Mouse (Mus musculus) embryonic facial prominence, embryonic 11.5 days (tissue): ENCODE measurements at regions not wholly inside any gene's neighbourhood (a gene's known extent, or its start where the extent isn't known, plus 50 kb on each side); places are given as distances from the start of the nearest gene placed in this dataset.
A peak's percentile ranks its signal among the peaks of the same experiment; 100 is the strongest.

Source experiments
- ATAC-seq: fragments of 200-750 bp; cut with Nextera tagmentation; replicated peaks from 2 replicates; pipeline ENCODE4 v1.8.0; 2017; ENCODE audit warnings: low read depth; ENCODE audit not compliant: insufficient number of reproducible peaks, low FRiP score, low TSS enrichment
- DNase-seq: peaks from one replicate; pipeline ENCODE4 v3.0.0-alpha.2; 2015; ENCODE audit warnings: low spot score
- H3K27ac ChIP-seq: fragments of 300-500 bp; sonication (generic); replicated peaks from 2 replicates; pipeline ENCODE4 v1.5.1; 2014; ENCODE audit warnings: mild to moderate bottlenecking, low read depth, low read length, control low read depth
- H3K27me3 ChIP-seq: fragments of 300-500 bp; sonication (generic); 2 replicates; pipeline ENCODE4 v1.6.1; 2014; ENCODE audit warnings: mild to moderate bottlenecking, low read length, moderate library complexity, mixed read lengths; ENCODE audit not compliant: control insufficient read depth, insufficient read depth
- H3K36me3 ChIP-seq: fragments of 300-500 bp; sonication (generic); replicated peaks from 2 replicates; pipeline ENCODE4 v1.6.1; 2014; ENCODE audit warnings: low read depth, mild to moderate bottlenecking, low read length, moderate library complexity, mixed read lengths; ENCODE audit not compliant: control insufficient read depth, insufficient read depth
- H3K4me1 ChIP-seq: fragments of 300-500 bp; sonication (generic); 2 replicates; pipeline ENCODE4 v1.6.1; 2014; ENCODE audit warnings: low read length, mixed read lengths; ENCODE audit not compliant: control insufficient read depth, insufficient read depth
- H3K4me2 ChIP-seq: fragments of 300-500 bp; sonication (generic); 2 replicates; pipeline ENCODE4 v1.6.1; 2014; ENCODE audit warnings: low read depth, mild to moderate bottlenecking, control low read depth, low read length, moderate library complexity
- H3K4me3 ChIP-seq: fragments of 300-500 bp; sonication (generic); 2 replicates; pipeline ENCODE4 v1.5.1; 2014; ENCODE audit warnings: low read depth, low read length, control low read depth
- H3K9ac ChIP-seq: fragments of 300-500 bp; sonication (generic); replicated peaks from 2 replicates; pipeline ENCODE4 v1.6.1; 2014; ENCODE audit warnings: mild to moderate bottlenecking, control low read depth, low read length
- H3K9me3 ChIP-seq: fragments of 300-500 bp; sonication (generic); replicated peaks from 2 replicates; pipeline ENCODE4 v1.6.1; 2016; ENCODE audit warnings: mild to moderate bottlenecking, low read length, inconsistent platforms, mixed read lengths; ENCODE audit not compliant: control insufficient read depth
- WGBS: fragments of 180-500 bp; shearing (Covaris S2); extraction: QIAGEN DNeasy Blood & Tissue Kit; methylation state at CpG from one replicate; pipeline ENCODE4 v1.1.7; 2014; 5-methylcytosine and 5-hydroxymethylcytosine counted together

GRCm38 (mm10) chr8:112128833-112129518 is 114.1 kb upstream of the Gm6793 start:
- Histone ChIP-seq H3K27me3 (no peaks in the 10 kb centered on the region), H3K4me3 (no peak overlapping the region), H3K4me2 (no peak overlapping the region), H3K27ac (no peak overlapping the region), H3K9ac (no peak overlapping the region), H3K36me3 (no peaks in the 10 kb centered on the region), H3K4me1 (no peaks in the 10 kb centered on the region), H3K9me3 (no peaks in the 10 kb centered on the region)
- peak; percentile 65; the same call in 1 of the 2 replicates for ATAC-seq
- 48% methylated on average over 14 of the region's 14 CpGs for WGBS
- DNase-seq: peak; percentile 95

- Histone ChIP-seq H3K9ac (no peak overlapping the region), H3K27ac (no peak overlapping the region), H3K36me3 (no peaks in the 10 kb centered on the region), H3K4me1 (no peaks in the 10 kb centered on the region), H3K9me3 (no peaks in the 10 kb centered on the region), H3K4me3 (no peak overlapping the region), H3K27me3 (no peaks in the 10 kb centered on the region), H3K4me2 (no peak overlapping the region)
- WGBS: 78% methylated on average over 2 of the region's 2 CpGs
- no peak for DNase-seq
- ATAC-seq: no peak
Observed at GRCm38 (mm10) chr8:112111950-112112349, 97.1 kb upstream of the Gm6793 start.

DNA sequence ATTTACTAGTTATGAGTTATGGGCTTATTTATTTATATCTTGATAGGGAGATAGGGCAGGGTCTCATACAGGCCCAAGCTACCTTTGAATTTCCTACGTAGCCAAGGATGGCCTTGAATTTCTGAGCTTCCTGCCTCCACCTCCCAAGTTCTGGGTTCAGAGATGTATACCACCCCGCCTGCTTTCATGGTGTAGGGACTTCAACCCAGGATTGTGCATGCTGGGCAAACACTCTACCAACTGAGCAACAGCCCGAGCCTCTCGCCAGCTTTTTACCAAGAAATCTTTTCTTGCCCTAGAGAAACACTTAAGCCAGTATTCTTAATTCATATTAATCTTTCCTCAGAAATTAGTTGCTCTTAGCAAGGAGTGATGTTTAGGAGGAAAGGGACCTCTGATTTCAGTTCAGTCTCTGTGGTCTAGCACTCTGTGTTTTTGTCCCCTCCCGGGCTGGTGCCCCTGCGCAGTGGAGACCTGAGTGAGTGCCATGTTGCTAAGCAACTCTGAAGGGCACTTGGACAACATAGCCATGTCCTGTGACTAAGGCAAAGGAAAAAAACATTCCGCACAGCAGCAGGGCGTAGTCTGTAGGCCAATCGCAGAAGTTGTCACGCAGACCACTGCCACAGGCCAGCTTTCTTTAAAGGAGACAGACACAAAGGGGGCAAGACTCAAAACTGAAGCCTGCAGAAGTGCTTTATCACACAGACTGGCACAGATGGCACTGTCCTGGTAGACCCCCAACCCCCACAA is 83.2 kb upstream of the Gm6793 start:
- Histone ChIP-seq H3K9ac (no peak overlapping the region), H3K27me3 (no peaks in the 10 kb centered on the region), H3K4me2 (no peak overlapping the region), H3K9me3 (no peaks in the 10 kb centered on the region), H3K36me3 (no peaks in the 10 kb centered on the region), H3K27ac (no peak overlapping the region), H3K4me3 (no peak overlapping the region), H3K4me1 (no peaks in the 10 kb centered on the region)
- 87% methylated on average over 10 of the region's 10 CpGs for WGBS
- peak; percentile 17 for DNase-seq
- 0 out of 2 replicates have a peak, but pooled peaks have one; percentile 70 for ATAC-seq

GRCm38 (mm10) chr8:112094881-112095280 is 80.0 kb upstream of the Gm6793 start:
- 86% methylated on average over 2 of the region's 2 CpGs for WGBS

GRCm38 (mm10) chr8:112093554-112093953 is 78.7 kb upstream of the Gm6793 start:
- H3K4me2 ChIP-seq: no peak overlapping the region
- 63% methylated on average over 7 of the region's 7 CpGs for WGBS
- no peak for DNase-seq
- no peak for ATAC-seq
- H3K9ac ChIP-seq: no peak overlapping the region
- H3K27ac ChIP-seq: no peak overlapping the region
- no peaks in the 10 kb centered on the region for H3K4me1 ChIP-seq
- no peaks in the 10 kb centered on the region for H3K36me3 ChIP-seq
- H3K4me3 ChIP-seq: no peak overlapping the region
- no peaks in the 10 kb centered on the region for H3K27me3 ChIP-seq
- no peaks in the 10 kb centered on the region for H3K9me3 ChIP-seq

More at GRCm38 (mm10) chr8:112094881-112095280, 80.0 kb upstream of the Gm6793 start:
- DNase-seq (no peak), ATAC-seq (no peak)
- Histone ChIP-seq H3K27ac (no peak overlapping the region), H3K36me3 (no peaks in the 10 kb centered on the region), H3K4me1 (no peaks in the 10 kb centered on the region), H3K9me3 (no peaks in the 10 kb centered on the region), H3K4me3 (no peak overlapping the region), H3K27me3 (no peaks in the 10 kb centered on the region), H3K9ac (no peak overlapping the region), H3K4me2 (no peak overlapping the region)

DNA sequence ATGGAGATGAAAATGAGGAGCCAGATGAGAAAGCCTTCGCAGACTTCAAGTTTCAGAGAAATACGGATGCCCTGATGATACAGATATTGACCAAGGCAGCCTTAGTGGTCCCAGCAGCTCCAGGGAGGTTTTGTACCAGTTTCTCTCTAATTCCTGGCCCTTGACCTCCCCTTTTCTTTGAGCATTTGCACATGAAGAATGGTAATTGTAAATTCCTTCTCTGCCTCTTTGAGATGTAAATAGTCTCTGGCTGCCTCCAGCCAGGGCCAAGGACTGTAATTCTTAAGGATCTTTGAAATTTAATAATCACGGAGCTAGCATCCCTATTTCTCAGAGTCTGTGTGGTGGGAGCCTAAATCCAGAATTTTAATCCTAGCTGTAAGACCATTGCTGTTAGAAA is 78.0 kb upstream of the Gm6793 start:
- Histone ChIP-seq H3K4me1 (no peaks in the 10 kb centered on the region), H3K9me3 (no peaks in the 10 kb centered on the region), H3K36me3 (no peaks in the 10 kb centered on the region), H3K27ac (no peak overlapping the region), H3K4me3 (no peak overlapping the region), H3K9ac (no peak overlapping the region), H3K4me2 (no peak overlapping the region), H3K27me3 (no peaks in the 10 kb centered on the region)
- WGBS: 44% methylated on average over 3 of the region's 3 CpGs
- DNase-seq (no peak), ATAC-seq (no peak)

DNA sequence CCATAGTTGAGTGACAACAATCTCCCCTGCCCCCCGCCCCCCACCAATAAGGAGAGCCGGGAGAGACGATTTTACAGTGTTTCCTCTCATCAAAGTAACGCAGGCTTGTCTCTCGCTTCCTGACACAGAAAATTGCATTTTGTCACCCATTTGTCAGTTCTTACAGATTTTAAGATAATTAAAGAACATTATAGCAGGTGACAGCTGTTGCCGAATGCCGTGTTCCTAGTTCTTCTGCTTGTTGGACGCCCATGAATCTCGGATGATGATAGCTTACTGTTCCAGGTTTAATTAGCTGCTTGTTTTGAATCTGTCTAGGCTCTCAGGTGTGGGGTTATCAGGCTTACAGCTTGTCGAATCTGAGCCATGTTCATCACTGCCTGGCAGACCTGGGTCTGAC is 63.8 kb upstream of the Gm6793 start:
- Histone ChIP-seq H3K9ac (no peak overlapping the region), H3K9me3 (no peaks in the 10 kb centered on the region), H3K4me2 (no peak overlapping the region), H3K27ac (no peak overlapping the region), H3K4me3 (no peak overlapping the region), H3K4me1 (no peaks in the 10 kb centered on the region), H3K27me3 (no peaks in the 10 kb centered on the region), H3K36me3 (no peaks in the 10 kb centered on the region)
- DNase-seq (no peak), ATAC-seq (no peak)
- 71% methylated on average over 10 of the region's 10 CpGs for WGBS

- no peak for DNase-seq
- Histone ChIP-seq H3K9me3 (no peaks in the 10 kb centered on the region), H3K27me3 (no peaks in the 10 kb centered on the region), H3K4me1 (no peaks in the 10 kb centered on the region), H3K9ac (no peak overlapping the region), H3K4me3 (no peak overlapping the region), H3K4me2 (no peak overlapping the region), H3K36me3 (no peaks in the 10 kb centered on the region), H3K27ac (no peak overlapping the region)
- 87% methylated on average over 14 of the region's 14 CpGs for WGBS
- no peak for ATAC-seq
Observed at GRCm38 (mm10) chr8:112072205-112072604, 57.4 kb upstream of the Gm6793 start.
